Mouse (Mus musculus): ENCODE results near the gene Ghrhr. TPM values are rescaled to one million over a fixed set of nuclear protein-coding genes. Genes with fewer than 3 reads are reported as not detected.

The Ghrhr gene
- polyA plus RNA-seq, 1 experiment from 2014 or later, result not detected

GRCm38 (mm10) chr6:55383897-55384296 is 7.8 kb downstream of the Ghrhr start:
- H3K4me3 ChIP-seq, result no peak overlapping the region
- no peak overlapping the region for H3K27ac ChIP-seq
- no peaks in the 10 kb centered on the region for H3K9me3 ChIP-seq (replicated peaks)
- WGBS (ENCODE audit: insufficient replicate concordance), result 0% methylated on average over 1 of the region's 1 CpGs
- ATAC-seq, result peak; percentile 56
- no peak overlapping the region for H3K4me2 ChIP-seq
- H3K27me3 ChIP-seq (replicated peaks), result peaks cover 26% of the 10 kb centered on the region
- H3K9ac ChIP-seq, result no peak overlapping the region
- peaks cover 21% of the 10 kb centered on the region; the same call in 1 of the 2 replicates for H3K4me1 ChIP-seq
- no peaks in the 10 kb centered on the region for H3K36me3 ChIP-seq

- WGBS (ENCODE audit: insufficient replicate concordance), result 52% methylated on average over 5 of the region's 5 CpGs
- H3K4me3 ChIP-seq, result no peak overlapping the region
- peaks cover 32% of the 10 kb centered on the region for H3K27me3 ChIP-seq (replicated peaks)
- H3K4me1 ChIP-seq, result peaks cover 19% of the 10 kb centered on the region; the same call in 1 of the 2 replicates
- no peaks in the 10 kb centered on the region for H3K9me3 ChIP-seq (replicated peaks)
- H3K27ac ChIP-seq, result no peak overlapping the region
- no peak for ATAC-seq
- H3K9ac ChIP-seq, result no peak overlapping the region
- H3K4me2 ChIP-seq, result no peak overlapping the region
- no peaks in the 10 kb centered on the region for H3K36me3 ChIP-seq
Observed at GRCm38 (mm10) chr6:55384356-55384951, 8.4 kb downstream of the Ghrhr start.

- peaks cover 51% of the 10 kb centered on the region for H3K27me3 ChIP-seq (replicated peaks)
Observed at GRCm38 (mm10) chr6:55388546-55389169, 12.6 kb downstream of the Ghrhr start.

GRCm38 (mm10) chr6:55389321-55389720 is 13.2 kb downstream of the Ghrhr start:
- no peak overlapping the region for H3K4me2 ChIP-seq
- H3K9ac ChIP-seq, result no peak overlapping the region
- H3K4me3 ChIP-seq, result no peak overlapping the region
- H3K4me1 ChIP-seq, result no peaks in the 10 kb centered on the region
- H3K27ac ChIP-seq, result no peak overlapping the region
- no peak for ATAC-seq
- no peaks in the 10 kb centered on the region for H3K36me3 ChIP-seq
- H3K9me3 ChIP-seq (replicated peaks), result no peaks in the 10 kb centered on the region
- peaks cover 53% of the 10 kb centered on the region for H3K27me3 ChIP-seq (replicated peaks)
- WGBS (ENCODE audit: insufficient replicate concordance), result 37% methylated on average over 5 of the region's 5 CpGs

More at GRCm38 (mm10) chr6:55388546-55389169, 12.6 kb downstream of the Ghrhr start:
- Histone ChIP-seq H3K4me2 (no peak overlapping the region), H3K36me3 (no peaks in the 10 kb centered on the region), H3K4me1 (peaks cover 2% of the 10 kb centered on the region; the same call in 1 of the 2 replicates), H3K27ac (no peak overlapping the region), H3K4me3 (no peak overlapping the region), H3K9me3 (replicated peaks) (no peaks in the 10 kb centered on the region), H3K9ac (no peak overlapping the region)
- no peak for ATAC-seq
- 40% methylated on average over 12 of the region's 12 CpGs for WGBS (ENCODE audit: insufficient replicate concordance)

GRCm38 (mm10) chr6:55391814-55392213 is 15.7 kb downstream of the Ghrhr start:
- no peak overlapping the region for H3K27ac ChIP-seq
- no peak overlapping the region for H3K9ac ChIP-seq
- 44% methylated on average over 4 of the region's 4 CpGs for WGBS (ENCODE audit: insufficient replicate concordance)
- no peak for ATAC-seq
- no peak overlapping the region for H3K4me2 ChIP-seq
- H3K4me3 ChIP-seq, result no peak overlapping the region
- H3K4me1 ChIP-seq, result no peaks in the 10 kb centered on the region
- no peaks in the 10 kb centered on the region for H3K36me3 ChIP-seq
- H3K27me3 ChIP-seq (replicated peaks), result peaks cover 69% of the 10 kb centered on the region
- no peaks in the 10 kb centered on the region for H3K9me3 ChIP-seq (replicated peaks)

- Histone ChIP-seq H3K36me3 (no peaks in the 10 kb centered on the region), H3K4me1 (no peaks in the 10 kb centered on the region), H3K27me3 (replicated peaks) (peaks cover 70% of the 10 kb centered on the region), H3K4me3 (no peak overlapping the region), H3K27ac (no peak overlapping the region), H3K4me2 (no peak overlapping the region), H3K9me3 (replicated peaks) (no peaks in the 10 kb centered on the region), H3K9ac (no peak overlapping the region)
- ATAC-seq, result no peak
- 12% methylated on average over 4 of the region's 4 CpGs for WGBS (ENCODE audit: insufficient replicate concordance)
Observed at GRCm38 (mm10) chr6:55392453-55392852, 16.4 kb downstream of the Ghrhr start.

- H3K27ac ChIP-seq, result no peak overlapping the region
- no peaks in the 10 kb centered on the region for H3K36me3 ChIP-seq
- 67% methylated on average over 10 of the region's 10 CpGs for WGBS (ENCODE audit: insufficient replicate concordance)
- no peak for ATAC-seq
- H3K27me3 ChIP-seq (replicated peaks), result peaks cover 63% of the 10 kb centered on the region
- no peak overlapping the region for H3K4me3 ChIP-seq
- no peak overlapping the region for H3K4me2 ChIP-seq
- no peak overlapping the region for H3K9ac ChIP-seq
- no peaks in the 10 kb centered on the region for H3K4me1 ChIP-seq
- H3K9me3 ChIP-seq (replicated peaks), result no peaks in the 10 kb centered on the region
Observed at GRCm38 (mm10) chr6:55394854-55395253, 18.8 kb downstream of the Ghrhr start.

- H3K27me3 ChIP-seq (replicated peaks), result peaks cover 53% of the 10 kb centered on the region
- ATAC-seq, result no peak
Observed at GRCm38 (mm10) chr6:55396176-55396575, 20.1 kb downstream of the Ghrhr start.

GRCm38 (mm10) chr6:55396622-55397041 is 20.5 kb downstream of the Ghrhr start:
- H3K4me3 ChIP-seq, result no peak overlapping the region
- H3K9ac ChIP-seq, result no peak overlapping the region
- ATAC-seq, result no peak
- H3K4me1 ChIP-seq, result no peaks in the 10 kb centered on the region
- 74% methylated on average over 11 of the region's 11 CpGs for WGBS (ENCODE audit: insufficient replicate concordance)
- no peak overlapping the region for H3K27ac ChIP-seq
- peaks cover 48% of the 10 kb centered on the region for H3K27me3 ChIP-seq (replicated peaks)
- H3K4me2 ChIP-seq, result no peak overlapping the region
- H3K9me3 ChIP-seq (replicated peaks), result no peaks in the 10 kb centered on the region
- H3K36me3 ChIP-seq, result no peaks in the 10 kb centered on the region

More at GRCm38 (mm10) chr6:55396176-55396575, 20.1 kb downstream of the Ghrhr start:
- Histone ChIP-seq H3K27ac (no peak overlapping the region), H3K4me1 (no peaks in the 10 kb centered on the region), H3K4me3 (no peak overlapping the region), H3K9me3 (replicated peaks) (no peaks in the 10 kb centered on the region), H3K36me3 (no peaks in the 10 kb centered on the region), H3K9ac (no peak overlapping the region), H3K4me2 (no peak overlapping the region)
- WGBS (ENCODE audit: insufficient replicate concordance), result 44% methylated on average over 3 of the region's 3 CpGs

- Histone ChIP-seq H3K4me2 (no peak overlapping the region), H3K9ac (no peak overlapping the region), H3K4me1 (no peaks in the 10 kb centered on the region), H3K36me3 (no peaks in the 10 kb centered on the region), H3K27me3 (replicated peaks) (peaks cover 47% of the 10 kb centered on the region), H3K4me3 (no peak overlapping the region), H3K27ac (no peak overlapping the region), H3K9me3 (replicated peaks) (no peaks in the 10 kb centered on the region)
- no peak for ATAC-seq
- WGBS (ENCODE audit: insufficient replicate concordance), result 62% methylated on average over 9 of the region's 9 CpGs
Observed at GRCm38 (mm10) chr6:55398869-55399628, 23.0 kb downstream of the Ghrhr start.

- no peak overlapping the region for H3K9ac ChIP-seq
- H3K4me2 ChIP-seq, result no peak overlapping the region
- ATAC-seq, result no peak
- H3K4me1 ChIP-seq, result no peaks in the 10 kb centered on the region
- WGBS (ENCODE audit: insufficient replicate concordance), result 63% methylated on average over 5 of the region's 5 CpGs
- H3K27me3 ChIP-seq (replicated peaks), result peaks cover 41% of the 10 kb centered on the region
- H3K4me3 ChIP-seq, result no peak overlapping the region
- no peaks in the 10 kb centered on the region for H3K9me3 ChIP-seq (replicated peaks)
- H3K36me3 ChIP-seq, result no peaks in the 10 kb centered on the region
- no peak overlapping the region for H3K27ac ChIP-seq
Observed at GRCm38 (mm10) chr6:55399910-55400309, 23.8 kb downstream of the Ghrhr start.
